Mouse (Mus musculus): ENCODE results near the gene Mrps21. TPM values are rescaled to one million over a fixed set of nuclear protein-coding genes. Genes with fewer than 3 reads are reported as not detected.
"Not testable (repeated sequence)": the region's sequence is repeated elsewhere in the genome, so short reads cannot be mapped to it uniquely, and the experiment has no call there.

Gene Mrps21
- 43.2 and 59.5 TPM in 2 replicates for total RNA-seq (2015; ENCODE audit: low replicate concordance)
- 102 and 123 TPM in 2 replicates for total RNA-seq (2017; ENCODE audit: low replicate concordance)

- peak; percentile 96 for ATAC-seq (replicated peaks; ENCODE audit: low FRiP score, poor library complexity, severe bottlenecking)
Measured at GRCm38 (mm10) chr3:95871392-95871867, at the start of gene Mrps21. Gene Mrps21 (minus strand): TSS chr3:95871519.

GRCm38 (mm10) chr3:95920532-95920931, 49.2 kb upstream of the Mrps21 start:
- not testable (repeated sequence) for ATAC-seq (replicated peaks; ENCODE audit: low FRiP score, poor library complexity, severe bottlenecking)

GRCm38 (mm10) chr3:95916760-95917159, 45.4 kb upstream of the Mrps21 start:
- ATAC-seq (replicated peaks; ENCODE audit: low FRiP score, poor library complexity, severe bottlenecking), result no peak

- ATAC-seq (replicated peaks; ENCODE audit: low FRiP score, poor library complexity, severe bottlenecking), result no peak
Measured at GRCm38 (mm10) chr3:95914706-95915105, 43.4 kb upstream of the Mrps21 start.

GRCm38 (mm10) chr3:95907613-95908012, 36.3 kb upstream of the Mrps21 start:
- no peak for ATAC-seq (replicated peaks; ENCODE audit: low FRiP score, poor library complexity, severe bottlenecking)

GRCm38 (mm10) chr3:95906860-95907259, 35.5 kb upstream of the Mrps21 start:
- no peak for ATAC-seq (replicated peaks; ENCODE audit: low FRiP score, poor library complexity, severe bottlenecking)

- ATAC-seq (replicated peaks; ENCODE audit: low FRiP score, poor library complexity, severe bottlenecking), result no peak
Measured at GRCm38 (mm10) chr3:95905940-95906492, 34.7 kb upstream of the Mrps21 start.

GRCm38 (mm10) chr3:95905146-95905939, 34.0 kb upstream of the Mrps21 start:
- ATAC-seq (replicated peaks; ENCODE audit: low FRiP score, poor library complexity, severe bottlenecking), result no peak

GRCm38 (mm10) chr3:95904568-95904967, 33.2 kb upstream of the Mrps21 start, which contains the start of gene Car14:
Gene Car14 (minus strand): TSS chr3:95904691.
- no peak for ATAC-seq (replicated peaks; ENCODE audit: low FRiP score, poor library complexity, severe bottlenecking)

GRCm38 (mm10) chr3:95903753-95904502, 32.6 kb upstream of the Mrps21 start:
- ATAC-seq (replicated peaks; ENCODE audit: low FRiP score, poor library complexity, severe bottlenecking), result no peak

GRCm38 (mm10) chr3:95902643-95903042, 31.3 kb upstream of the Mrps21 start:
- no peak for ATAC-seq (replicated peaks; ENCODE audit: low FRiP score, poor library complexity, severe bottlenecking)

GRCm38 (mm10) chr3:95902373-95902625, 31.0 kb upstream of the Mrps21 start:
- ATAC-seq (replicated peaks; ENCODE audit: low FRiP score, poor library complexity, severe bottlenecking), result no peak

- no peak for ATAC-seq (replicated peaks; ENCODE audit: low FRiP score, poor library complexity, severe bottlenecking)
Measured at GRCm38 (mm10) chr3:95901616-95902372, 30.5 kb upstream of the Mrps21 start.

GRCm38 (mm10) chr3:95899800-95900524, 28.6 kb upstream of the Mrps21 start:
- ATAC-seq (replicated peaks; ENCODE audit: low FRiP score, poor library complexity, severe bottlenecking), result no peak

- ATAC-seq (replicated peaks; ENCODE audit: low FRiP score, poor library complexity, severe bottlenecking), result not testable (repeated sequence)
Measured at GRCm38 (mm10) chr3:95895501-95895900, 24.2 kb upstream of the Mrps21 start.

- ATAC-seq (replicated peaks; ENCODE audit: low FRiP score, poor library complexity, severe bottlenecking), result 0 out of 2 replicates have a peak, but pooled peaks have one; percentile 2
Measured at GRCm38 (mm10) chr3:95894317-95895160, 23.2 kb upstream of the Mrps21 start.

GRCm38 (mm10) chr3:95893606-95894316, 22.4 kb upstream of the Mrps21 start, which contains the start of gene Aph1a:
Gene Aph1a (plus strand): TSS chr3:95893969.
- peak; percentile 99 for ATAC-seq (replicated peaks; ENCODE audit: low FRiP score, poor library complexity, severe bottlenecking)

- ATAC-seq (replicated peaks; ENCODE audit: low FRiP score, poor library complexity, severe bottlenecking), result no peak
Measured at GRCm38 (mm10) chr3:95893126-95893525, 21.8 kb upstream of the Mrps21 start.
